Mouse (Mus musculus) 416B (cell line): ENCODE data around the gene Slc25a17.

Experiments
- DNase-seq: peaks from one replicate; pipeline ENCODE4 v3.0.0; 2011; ENCODE audit warnings: low read depth

Gene Slc25a17

GRCm38 (mm10) chr15:81355146-81355761, 5.4 kb downstream of the Slc25a17 start:
- peak; percentile 86 for DNase-seq

- peak; percentile 74 for DNase-seq
These were observed 8.0 kb downstream of the Slc25a17 start for GRCm38 (mm10) chr15:81352638-81353037.

GRCm38 (mm10) chr15:81350401-81350800, 10.2 kb downstream of the Slc25a17 start:
- no peak for DNase-seq

DNA sequence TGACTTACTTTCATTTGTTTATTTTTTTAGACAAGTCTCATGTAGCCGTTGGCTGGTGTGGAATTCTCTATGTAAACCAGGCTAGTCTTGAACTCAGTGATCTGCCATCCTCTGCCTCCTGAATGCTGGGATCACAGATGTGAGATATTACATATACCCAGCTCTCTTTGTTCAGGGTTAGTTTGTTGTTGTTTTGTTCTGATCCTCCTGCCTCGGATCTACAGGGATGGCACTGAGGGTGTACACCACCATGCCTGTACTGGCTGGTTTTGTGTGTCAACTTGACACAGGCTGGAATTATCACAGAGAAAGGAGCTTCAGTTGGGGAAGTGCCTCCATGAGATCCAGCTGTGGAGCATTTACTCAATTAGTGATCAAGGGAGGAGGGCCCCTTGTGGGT, 12.2 kb downstream of the Slc25a17 start:
- no peak for DNase-seq

GRCm38 (mm10) chr15:81347466-81347865, 13.1 kb downstream of the Slc25a17 start:
- DNase-seq, result no peak

DNA sequence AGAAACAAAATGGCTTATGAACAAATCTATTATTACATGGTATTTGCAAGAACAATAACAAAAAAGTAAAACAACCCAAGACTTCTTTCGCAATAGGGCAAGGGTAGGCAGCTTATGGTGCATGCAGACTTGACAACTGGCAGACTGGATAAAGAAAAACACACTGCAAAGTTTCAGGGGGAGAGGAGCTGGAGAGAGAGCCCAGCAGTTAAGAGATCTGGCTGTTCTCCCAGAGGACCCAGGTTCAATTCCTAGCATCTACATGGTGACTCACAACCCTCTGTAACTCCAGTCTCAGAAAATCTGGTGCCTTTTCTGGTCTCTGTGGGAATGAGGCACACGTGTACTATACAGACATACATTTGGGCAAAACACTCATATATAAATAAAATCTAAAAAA, 19.2 kb downstream of the Slc25a17 start:
- DNase-seq, result no peak

DNA sequence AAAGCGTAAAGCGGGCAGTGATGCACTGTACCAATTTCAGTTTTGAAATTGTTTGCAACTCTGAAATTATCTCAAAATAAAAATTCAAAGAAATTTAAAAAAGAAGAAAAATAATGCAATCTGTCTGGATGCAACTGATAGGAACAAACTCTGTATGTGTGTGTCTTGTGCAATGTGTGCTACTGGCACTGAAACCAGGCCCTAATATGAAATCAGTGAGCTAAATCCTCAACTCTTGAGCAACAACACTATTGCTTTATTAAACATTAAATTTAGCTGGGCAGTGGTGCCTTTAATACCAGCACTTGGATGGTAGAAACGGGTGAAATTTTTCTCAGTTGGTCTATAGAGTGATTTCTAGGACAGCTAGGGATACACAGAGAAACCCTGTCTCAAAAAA, 21.5 kb downstream of the Slc25a17 start:
- DNase-seq, result peak; percentile 49

DNA sequence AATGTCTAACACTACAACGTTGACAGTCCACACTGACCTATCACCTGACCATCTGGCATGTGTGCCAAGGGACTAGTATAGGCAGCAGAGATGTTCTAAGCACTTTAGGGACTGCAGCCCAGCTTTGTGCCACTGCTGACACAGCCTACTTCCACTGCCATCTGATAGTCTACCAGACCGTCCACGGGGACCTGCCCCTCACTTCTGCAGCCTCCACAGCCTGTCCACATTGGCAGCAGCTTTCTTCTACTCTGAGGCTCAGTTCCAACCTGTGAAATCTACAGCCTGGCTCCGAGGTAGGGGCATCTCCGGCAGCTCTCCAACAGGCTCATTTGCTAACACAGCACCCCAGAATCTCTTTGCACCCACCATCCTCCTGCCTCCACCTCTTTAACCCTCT, 24.1 kb downstream of the Slc25a17 start:
- DNase-seq, result no peak

DNA sequence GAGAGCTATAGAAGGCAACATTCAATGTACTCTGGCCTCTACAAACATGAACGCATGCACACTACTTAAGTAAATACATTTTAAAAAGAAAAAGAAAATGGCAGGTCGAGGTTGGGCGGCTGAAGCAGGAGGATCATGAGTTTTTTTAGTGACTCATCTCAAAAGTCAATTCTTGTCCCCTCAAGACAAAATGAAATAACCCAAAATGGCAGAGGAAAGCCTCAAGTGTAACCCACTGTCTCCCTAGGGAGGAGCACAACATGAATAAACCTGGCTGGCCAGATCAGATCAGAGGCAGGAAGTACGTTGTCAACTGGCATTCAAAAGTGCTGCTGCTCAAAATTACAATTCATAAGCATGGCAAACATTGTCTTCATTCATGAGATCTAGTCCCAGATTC, 28.1 kb downstream of the Slc25a17 start:
- DNase-seq, result no peak

DNA sequence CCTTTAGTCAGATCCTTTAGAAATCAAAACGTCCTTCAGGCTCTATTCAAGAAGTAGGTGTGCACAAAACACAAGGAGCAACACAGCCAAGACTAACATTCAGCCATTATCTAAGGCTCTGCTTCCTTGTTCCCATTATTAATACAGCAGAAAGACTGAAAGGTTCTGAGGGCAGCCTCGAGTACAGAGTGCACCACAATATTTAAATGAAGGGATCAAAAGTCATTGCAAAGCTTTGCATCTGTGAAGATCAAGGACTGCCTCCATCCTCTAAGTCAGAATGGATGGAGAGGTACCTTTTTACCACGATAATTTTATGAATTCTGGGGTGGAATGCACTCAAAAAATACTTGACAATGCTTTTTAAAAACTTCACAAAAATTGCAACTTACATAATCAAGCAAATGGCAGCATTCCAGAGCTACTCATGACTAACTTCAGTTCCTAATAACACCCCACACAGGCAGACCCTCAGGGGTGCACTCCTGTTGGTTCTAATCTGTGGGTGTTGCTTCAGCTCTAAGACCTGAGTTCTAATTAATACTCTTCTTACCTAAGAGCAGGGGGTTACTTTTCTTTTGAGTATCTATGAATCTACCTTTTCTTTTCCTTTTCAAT, 29.7 kb downstream of the Slc25a17 start:
- no peak for DNase-seq

DNA sequence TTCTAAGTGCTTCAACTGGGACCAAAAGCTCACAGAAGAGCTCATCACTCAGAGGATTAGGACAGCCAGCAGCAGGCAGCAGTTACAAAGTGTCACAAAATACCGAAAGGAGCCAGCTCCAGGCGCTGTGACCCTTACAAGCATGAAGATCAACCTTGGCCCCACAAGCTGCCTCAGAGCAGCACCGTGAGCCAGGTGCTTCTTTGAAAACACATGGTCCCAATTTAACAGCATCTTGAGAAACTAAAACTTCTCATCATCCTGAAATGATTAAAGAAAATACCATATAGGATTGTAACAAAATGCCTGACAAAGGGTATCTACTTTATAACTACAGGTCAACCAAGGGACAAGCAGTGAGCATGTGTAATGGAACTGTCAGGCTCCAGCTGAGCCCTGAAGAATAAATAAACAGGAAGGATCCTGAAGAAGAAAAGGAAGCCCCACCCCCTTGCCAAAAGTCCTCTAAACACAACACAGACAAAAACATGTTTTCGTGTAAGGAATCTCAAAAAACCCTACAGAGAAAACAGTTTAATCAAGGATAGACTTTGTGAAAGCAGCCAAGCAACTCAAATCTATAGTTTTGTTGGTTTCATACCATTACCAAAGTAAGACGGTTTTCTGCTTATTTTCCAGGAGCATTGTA, 30.8 kb downstream of the Slc25a17 start:
- no peak for DNase-seq

DNA sequence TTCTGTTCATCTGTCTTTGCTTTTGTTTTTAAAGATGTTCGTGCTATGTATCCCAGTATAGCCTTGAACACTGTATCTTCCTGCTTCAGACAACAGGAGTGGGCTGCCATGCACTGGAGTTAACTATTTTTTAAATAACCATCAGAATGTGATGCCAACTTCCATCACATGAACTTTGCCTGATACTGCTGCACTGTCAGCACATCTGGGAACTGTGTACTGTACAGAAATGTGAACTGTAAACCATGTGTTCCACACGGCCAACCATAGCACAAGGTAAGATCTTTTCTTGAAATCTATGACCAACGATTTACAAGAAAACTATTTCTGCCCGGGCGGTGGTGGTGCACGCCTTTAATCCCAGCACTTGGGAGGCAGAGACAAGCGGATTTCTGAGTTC, 33.1 kb downstream of the Slc25a17 start:
- DNase-seq, result no peak

DNA sequence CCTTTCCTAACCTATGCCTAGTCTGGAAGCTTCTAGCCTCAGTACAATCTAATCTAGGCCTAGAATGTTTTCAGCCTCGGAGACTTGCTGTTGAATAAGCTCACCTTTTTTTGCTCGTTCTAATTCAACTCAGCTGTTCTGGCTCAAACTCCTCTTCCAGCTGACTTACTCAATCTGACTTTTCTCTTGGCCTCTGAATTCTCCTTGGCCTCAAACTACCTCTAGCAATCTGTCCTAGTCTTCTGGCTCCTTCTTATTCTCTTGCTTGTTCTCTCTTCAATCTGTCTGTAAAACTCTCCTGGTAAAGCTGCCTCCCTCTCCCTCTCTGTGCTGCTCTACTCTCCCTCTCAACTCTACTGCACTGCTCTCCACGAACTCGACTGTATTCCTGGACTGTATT, 35.6 kb downstream of the Slc25a17 start:
- DNase-seq, result no peak

DNA sequence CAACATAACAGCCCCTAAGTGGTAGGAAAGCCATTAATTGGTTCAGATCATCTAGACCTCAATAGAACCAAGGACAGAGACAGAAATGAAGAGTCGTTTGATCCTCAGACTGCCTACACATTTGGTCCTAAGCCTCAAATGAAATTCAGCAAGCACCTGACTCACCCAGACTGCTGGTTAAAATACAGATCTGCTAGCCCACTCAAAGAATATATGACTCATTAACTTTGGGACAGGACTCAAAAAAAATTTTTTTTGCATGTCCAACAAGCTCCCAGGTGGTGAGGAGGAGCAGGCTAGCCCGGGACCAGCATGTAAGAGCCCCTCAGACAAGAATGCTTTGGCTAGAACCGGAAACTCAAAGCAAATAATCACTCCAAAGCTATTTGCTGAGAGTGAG, 40.5 kb downstream of the Slc25a17 start:
- DNase-seq, result no peak

DNA sequence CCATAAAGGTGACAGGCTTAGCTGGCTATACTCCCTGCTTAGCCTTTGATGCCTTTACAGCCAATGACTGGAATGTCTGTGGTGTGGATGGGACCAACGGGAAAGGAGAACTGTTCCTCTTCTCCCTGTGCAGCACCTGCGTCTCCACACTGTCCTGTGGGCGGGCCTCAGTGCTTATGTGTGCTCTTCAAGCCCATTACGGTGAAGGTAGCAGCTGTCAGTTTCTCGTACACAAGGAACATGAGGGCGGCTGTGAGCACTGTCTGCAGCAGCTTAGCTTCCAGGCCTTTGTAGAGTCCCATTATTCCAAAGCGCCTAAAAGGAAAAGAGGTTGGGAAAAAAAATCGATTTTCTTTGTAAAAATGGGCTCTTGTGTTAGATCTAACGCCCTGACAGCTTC, 41.1 kb downstream of the Slc25a17 start:
- no peak for DNase-seq

DNA sequence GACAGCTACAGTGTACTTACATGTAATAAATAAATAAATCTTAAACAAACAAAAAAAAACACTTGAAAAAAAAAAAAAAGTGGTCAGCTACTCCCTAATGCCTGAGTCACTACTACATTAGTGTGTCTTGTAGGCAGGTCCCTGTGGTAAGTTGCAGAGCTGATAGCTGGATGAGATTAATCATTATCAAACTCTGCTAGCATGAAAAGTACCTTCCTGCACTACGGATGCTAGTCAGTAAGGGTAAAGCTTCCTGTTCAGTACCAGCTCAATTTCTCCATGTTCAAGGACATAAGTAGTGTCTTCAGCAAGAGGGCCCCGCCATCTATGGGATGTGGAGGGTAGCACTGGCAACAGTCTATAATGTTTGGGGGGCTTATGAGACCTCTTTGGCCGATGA, 46.7 kb downstream of the Slc25a17 start:
- DNase-seq, result peak; percentile 80

DNA sequence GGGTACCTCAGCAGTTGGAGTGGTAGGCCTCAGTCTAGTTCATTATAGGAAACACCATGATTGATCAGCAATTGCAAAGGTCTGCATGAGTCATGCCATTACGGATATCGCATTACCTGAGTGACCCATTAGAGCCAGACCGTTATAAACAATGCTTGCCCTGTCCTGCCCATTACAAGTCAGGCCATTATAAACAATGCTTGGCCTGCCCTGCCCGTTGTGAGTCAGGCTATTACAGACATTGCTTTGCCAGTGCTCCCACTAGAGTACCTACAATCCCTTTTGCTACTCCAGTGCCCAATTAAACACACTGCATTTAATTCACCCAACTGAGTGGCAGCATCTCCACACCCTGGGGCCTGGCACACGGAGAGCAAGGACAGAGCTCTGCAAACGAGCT, 49.6 kb downstream of the Slc25a17 start:
- no peak for DNase-seq

- DNase-seq, result no peak
These were observed 50.3 kb downstream of the Slc25a17 start for GRCm38 (mm10) chr15:81310353-81310752.

- peak; percentile 75 for DNase-seq
These were observed 52.6 kb downstream of the Slc25a17 start for GRCm38 (mm10) chr15:81308038-81308437.

GRCm38 (mm10) chr15:81306501-81306900, 54.1 kb downstream of the Slc25a17 start:
- no peak for DNase-seq

DNA sequence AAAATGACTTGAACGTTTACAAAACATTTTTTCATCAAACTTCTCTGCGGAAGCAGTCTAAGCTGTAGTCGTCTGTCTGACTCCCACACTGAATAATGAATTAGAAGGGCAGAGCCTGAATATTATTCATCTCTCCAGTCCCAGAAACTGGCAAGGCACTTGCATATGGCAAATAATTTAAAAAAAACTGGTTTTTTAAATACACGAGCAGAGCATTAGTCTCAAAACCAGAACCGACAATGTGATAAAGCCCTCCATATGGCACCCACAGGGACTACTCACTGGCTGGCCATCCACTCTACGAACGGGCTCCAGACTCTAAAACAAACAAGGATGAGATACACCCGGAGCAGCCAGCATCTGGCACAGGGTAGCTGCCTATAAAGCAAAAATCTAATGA, 55.6 kb downstream of the Slc25a17 start:
- DNase-seq, result no peak

DNA sequence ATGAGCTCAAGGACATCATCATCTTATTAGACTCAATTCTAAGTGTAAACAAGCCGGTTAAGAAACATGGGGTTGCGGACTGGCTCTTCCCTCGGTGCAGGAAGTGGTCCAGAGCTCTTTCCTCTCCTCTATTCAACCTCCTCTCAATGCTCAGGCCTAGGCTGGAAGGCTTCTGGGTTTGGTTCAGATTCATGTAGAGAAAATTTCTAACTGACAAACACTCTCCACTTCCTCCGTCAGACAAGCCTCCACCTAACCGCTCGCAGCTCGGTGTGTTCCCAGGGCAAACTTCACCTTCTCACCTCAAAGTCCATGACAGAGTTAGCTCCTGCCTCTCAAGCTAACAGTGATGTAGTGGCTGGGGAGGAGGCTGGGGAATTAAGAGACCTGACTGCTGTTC, 56.6 kb downstream of the Slc25a17 start:
- DNase-seq, result peak; percentile 51

DNA sequence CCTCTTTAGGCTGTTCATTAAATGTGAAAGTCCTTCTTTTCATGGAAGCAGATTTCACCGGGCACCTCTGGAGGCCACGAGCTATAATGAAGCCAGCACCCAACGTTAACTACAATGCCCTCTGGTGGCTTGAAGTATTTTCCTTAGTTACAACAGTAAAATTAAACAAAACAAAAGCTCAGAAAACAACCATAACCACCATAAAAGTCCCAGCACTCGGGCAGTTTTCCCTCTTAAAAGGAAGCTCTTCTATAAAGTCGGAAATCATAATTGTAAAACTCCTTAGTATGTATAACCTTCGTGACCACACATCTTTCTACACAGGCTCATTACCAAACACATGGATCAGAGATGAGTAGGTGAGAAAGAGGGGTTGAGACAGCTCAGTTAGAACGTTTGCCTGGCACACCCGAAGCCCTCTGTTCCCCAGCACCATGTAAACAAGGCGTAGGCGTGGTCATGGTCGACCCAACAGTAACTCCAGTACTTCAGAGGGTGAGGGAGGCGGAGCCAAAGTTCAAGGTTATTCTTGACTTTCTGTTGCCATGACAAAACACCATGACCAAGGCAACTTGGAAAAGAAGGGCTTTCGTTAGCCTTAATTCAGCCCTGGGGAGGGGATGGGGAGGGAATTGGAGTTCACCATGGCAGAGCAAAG, 58.3 kb downstream of the Slc25a17 start:
- peak; percentile 83 for DNase-seq
